Mouse (Mus musculus) naive thymus-derived CD4-positive, alpha-beta T cell, adult 2 months (primary cell): Measurements from ENCODE around the gene Pan2.

ENCODE experiments used
- DNase-seq: peaks from one replicate; pipeline ENCODE4 v3.0.0-alpha.2; 2011; ENCODE audit warnings: low read depth

The Pan2 gene

DNA sequence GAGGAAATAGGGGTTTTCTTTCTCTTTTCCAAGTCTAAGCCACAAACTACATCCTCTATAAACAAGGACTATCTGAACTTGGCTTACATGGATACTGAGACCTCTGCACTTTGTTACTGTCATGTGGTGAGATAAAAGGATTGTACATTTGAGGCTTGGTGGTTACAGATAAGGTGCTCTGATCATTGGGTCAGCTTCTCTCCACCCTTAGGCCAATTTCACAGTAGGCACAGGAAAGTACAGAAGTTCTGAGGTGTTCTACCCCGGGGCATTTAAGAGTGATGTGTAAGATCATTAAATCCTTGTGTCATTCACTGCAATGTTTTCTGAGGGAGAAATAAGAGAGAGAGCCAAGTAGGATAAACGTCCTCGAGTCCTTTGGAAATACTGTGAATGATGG is 33.5 kb downstream of the Pan2 start:
- DNase-seq = peak; percentile 34

DNA sequence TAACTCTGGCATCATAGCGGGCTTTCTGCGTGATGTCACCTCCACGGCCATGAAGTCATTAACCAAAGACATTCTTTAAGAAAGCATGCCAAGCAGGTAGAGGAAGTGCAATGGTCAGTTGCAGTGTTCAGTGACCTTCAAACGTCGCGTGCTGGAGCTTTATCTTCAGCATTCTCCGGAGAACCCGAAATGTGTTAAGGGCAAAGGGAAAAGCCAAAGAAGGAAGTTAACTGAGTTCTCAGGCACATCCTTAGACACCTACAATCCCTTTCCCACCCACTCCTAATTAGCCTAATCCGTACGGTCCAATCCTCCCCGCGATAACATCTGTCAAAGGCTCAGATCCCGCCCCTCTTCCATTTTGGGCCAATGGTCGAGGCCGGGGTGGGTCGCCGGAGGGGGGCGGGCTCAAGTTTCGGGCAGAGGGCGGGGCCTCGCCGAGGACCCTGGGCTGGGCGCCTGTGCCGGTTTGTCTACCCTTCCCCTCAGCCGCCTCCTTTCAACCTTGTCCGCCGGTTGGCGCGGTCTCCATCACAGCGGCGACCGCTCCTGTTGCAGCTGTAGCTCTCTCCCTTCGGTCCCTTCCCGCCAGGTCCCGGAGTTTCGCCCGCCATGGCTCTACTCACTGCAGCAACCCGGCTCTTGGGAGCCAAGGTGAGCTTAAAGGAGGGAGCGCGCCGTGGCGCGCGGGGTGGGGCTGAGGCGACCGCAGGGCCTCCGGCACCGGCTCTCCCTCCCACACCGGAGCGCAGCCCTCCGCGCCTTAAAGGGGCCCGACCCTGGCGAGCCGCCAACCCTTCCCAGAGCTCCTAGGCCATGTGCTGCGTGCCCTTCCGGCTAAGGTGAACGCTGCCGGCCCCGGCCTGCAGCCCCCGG is 34.4 kb downstream of the Pan2 start, which contains the start of gene Cs:
TSS of gene Cs (plus strand) at position 429 of the 876 bp plus-strand sequence.
- peak; percentile 97 for DNase-seq

DNA sequence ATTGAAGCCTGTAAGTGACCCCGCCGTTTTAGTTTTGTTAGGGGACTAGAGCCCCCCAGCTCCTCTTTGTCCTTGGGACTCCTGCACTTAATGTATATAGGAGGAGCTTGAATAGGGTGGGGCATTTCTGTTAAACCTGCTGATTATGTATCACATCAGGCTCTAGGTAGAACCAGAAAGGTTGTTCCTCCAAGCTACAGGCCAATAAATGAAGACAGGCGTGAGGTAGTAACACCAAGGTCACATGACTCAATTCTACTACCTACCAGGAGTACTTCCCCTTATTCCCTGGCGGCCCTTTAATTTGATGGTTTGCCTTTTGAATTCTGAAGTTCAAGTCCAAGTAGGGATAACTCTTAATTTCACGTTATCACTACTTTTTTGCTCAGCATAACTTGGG is 35.3 kb downstream of the Pan2 start:
- no peak for DNase-seq

DNA sequence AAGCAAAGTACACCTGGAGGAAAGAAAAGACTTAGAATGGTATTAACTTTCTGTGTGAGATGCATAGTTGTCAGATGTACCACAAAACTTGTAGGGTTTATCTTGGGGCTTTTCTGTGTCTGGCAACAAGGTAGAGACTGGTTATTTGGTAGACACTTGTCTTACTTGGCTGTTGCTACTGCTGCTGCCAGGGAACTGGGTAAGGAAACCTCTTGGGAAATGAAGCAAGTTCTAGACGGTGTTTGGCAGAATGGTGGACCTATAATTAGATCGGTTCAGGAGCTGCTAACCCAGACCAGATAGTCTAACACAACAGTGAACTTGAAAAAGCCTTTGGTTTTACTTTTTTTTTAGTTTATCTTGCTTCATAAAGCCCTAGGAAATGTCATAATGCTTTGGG is 35.8 kb downstream of the Pan2 start:
- no peak for DNase-seq

DNA sequence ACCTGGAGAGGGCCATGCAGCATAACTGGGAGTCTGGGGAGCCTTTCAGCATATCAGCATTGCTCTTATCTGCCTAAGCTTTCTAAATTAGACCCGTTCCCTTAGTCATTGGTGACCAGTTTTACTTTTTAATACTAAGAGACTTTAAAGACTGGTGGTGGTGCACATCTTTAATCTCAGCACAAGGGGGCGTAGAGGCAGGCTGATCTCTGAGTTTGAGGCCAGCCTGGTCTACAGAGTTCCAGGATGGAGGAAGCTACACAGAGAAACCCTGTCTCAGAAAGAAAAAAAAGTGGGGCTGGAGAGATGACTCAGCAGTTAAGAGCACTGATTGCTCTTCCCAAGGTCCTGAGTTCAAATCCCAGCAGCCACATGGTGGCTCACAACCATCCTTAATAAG is 37.1 kb downstream of the Pan2 start:
- DNase-seq = no peak

DNA sequence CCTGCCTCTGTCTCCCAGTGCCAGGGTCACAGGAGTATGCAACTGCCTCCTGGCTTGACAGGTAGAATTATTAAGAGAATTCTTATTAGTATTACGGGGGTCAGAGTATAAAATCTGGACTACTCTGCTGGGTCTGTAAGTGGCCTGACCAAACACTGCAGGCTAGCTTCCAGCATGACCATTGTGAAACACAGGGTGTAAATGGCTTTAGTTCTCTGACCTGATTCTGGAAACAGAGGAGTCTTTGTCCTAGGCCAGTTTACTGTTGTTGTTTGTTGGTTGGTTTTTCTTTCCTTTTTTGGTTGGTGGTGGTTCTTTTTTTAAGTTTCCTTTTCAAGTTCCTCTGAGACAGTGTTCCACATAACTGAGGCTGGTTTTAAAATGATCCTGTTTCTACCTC is 40.3 kb downstream of the Pan2 start:
- no peak for DNase-seq

DNA sequence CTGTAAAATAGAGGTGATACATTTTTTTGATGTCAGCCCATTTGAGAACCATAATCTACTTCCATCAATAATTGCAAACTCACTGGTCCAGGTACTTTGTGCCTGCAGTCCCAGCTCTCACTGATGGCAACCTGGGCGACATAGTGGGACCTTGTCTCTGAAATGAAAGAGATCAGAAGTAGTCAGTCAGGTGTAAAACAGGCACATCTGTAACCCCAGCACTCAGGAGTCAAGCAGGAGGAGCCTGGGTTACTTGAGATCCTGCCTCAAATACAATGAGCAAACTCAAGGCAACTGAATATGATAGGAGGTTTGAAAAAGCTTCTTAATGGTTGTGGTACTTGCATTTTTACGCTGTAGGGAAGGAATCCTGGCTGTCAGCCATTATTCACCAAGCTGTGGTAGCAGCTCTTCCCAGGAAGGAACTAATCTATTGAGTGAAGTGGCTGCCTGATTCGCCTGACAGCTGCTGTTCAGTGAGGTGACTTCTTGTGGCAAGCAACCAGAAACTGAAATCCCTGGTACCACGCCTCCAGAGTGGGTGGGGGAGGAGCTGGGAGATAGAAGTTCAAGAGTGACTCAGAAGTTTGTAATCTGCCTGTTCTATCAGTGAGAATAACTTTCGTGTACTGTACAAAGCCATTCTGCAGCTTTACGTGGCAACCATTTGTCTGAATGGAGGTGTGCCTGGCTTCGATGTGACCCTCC is 41.6 kb downstream of the Pan2 start:
- DNase-seq = peak; percentile 87

DNA sequence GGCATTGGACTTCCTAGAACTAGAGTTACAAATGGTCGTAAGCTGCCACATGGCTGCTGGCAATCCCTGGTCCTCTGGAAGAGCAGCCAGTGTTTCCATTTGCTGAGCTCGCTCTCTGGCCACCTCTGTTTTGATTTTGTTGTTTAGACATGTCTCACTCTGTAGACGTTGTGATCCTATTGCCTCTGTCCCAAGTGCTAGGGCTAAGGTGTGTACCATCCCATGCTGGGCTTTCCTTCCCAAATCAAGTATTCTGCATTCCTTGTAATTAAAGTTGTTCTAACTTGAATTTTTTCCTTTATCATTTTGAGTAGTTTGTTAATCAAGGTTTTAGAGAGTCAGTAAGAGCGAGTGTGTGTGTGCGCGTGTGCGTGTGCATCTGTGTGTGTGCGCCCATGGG is 44.4 kb downstream of the Pan2 start:
- DNase-seq = no peak

DNA sequence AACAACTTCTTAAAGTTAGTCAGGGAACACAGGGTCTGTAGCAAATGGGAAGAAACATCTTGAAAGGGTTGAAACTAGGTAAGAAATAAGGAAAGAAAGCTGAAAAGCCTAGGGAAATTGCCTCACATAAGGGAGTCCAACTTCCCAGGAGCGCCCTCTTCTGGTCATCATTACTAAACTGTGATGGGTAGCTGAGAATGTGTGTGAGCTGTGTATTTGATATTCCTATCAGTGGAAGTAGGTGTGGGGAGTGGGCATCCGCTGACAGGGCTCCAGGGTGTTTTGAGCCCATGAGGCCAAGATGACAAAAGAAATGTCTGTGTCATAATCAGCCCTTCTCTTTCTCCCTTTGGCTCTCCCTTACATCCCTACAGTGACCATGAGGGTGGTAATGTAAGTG is 55.7 kb downstream of the Pan2 start:
- peak; percentile 82 for DNase-seq

DNA sequence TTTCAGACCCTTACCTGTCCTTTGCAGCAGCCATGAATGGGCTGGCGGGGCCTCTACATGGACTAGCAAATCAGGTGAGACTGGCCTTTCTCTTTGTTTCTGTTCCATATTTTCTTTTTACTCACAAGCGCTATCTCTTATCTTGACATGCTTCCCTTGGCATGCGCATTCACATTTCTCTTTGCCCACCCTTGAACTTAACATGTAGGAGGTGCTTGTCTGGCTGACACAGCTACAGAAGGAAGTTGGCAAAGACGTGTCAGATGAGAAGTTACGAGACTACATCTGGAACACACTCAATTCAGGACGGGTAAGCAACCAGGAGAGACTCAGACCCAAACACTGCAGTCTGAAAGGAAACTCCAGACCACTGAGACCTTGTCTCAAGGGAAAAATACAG is 56.1 kb downstream of the Pan2 start:
- no peak for DNase-seq

DNA sequence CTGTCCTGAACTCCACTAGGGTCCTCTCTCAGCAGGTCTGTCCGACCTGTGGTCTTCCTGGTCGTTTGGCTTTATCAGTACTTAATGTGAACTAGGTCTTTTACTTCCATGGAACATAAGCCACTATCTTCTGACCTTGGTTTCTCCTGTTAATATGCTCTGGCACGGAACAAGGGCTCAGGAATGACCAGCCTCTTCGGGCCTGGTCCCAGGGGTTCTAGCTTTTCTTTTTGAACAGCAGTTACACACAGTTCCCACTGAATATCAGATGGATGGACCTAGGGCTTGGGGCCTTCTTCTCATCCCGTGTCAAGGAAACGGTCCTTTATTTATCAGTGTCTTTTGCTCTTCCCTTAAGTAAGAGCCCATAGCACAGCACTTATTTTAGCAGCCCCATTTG is 58.7 kb downstream of the Pan2 start:
- no peak for DNase-seq

DNA sequence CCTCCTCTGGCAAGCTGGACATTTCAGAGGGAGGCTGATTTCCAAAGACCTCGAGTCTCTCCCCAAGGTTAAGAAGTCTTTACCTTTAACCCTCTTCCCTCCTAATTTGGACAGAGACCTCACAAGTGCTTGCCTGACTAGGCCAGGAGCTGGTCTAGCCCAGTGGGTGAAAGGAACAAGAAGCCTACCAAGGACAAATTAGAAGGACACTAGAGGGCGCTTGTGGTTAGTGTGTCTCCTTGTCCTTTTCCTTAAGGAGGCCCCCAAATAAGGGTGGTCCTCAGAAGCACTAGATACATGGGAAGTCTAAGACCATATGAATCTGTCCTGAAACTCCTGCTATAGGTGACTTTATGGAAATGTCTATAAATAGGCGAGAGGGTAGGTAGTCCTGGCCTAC is 59.4 kb downstream of the Pan2 start:
- peak; percentile 40 for DNase-seq

DNA sequence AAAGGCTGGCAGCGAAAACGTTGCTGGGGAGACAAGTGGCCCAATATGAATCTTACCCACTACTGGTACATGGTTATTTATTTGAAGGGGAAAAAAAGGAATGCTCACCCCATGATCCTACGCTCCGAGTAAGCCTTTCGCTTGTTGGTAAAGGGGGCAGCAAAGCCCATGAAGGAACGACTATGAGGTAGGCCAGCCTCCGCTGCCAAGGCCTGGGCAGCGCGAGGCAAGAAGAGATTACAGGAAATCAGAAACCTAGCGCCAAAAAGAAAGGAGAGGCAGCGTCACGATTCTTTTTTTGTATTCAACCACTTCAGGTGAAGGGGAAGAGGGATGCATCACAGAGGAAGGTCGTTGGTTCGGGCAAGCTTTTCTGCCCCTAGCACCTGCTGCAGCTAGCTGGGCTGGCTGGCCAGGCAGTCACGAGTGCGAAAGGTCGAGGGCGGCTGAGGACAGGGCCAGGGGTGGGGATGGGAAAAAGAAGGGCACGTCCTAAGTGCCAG is 64.8 kb downstream of the Pan2 start:
- no peak for DNase-seq

DNA sequence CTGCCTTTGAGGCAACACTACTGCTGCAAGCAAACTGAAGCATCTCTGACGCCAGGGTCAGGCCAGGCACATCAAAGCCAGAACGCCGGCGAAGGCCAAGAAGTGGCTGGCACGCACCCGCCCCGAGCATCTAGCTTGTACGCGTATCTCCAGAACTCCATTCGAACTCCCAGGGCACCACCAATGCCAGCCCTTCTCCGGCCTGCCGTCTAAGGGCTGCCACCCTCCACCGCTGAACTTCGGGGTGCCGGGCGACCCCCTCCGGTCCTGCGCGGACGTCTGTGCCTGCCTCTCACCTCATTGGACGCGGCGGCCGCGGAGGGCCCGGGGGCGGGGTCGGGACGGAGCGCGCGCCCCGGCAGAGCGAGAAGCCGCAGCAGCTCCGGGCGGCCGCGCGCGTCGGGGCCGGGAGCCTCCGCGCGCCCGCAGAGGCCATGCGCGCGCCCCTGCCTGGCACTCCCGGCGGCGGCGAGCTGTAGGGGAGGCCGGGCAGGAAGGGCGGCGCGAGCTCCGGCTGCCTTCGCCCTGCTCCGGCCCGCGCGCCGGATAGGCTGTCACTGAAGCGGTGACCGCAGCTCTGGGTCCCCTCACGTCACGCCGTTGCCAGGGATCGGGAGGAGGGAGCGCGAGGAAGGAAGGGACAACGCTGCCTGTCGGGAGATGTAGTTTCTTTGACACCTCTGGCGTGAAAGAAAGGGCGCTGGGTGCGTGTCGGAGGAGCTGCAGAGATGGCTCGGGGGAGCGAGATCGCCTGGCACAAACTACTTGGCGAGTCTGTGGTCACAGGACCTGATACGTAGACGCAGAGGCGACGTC is 65.5 kb downstream of the Pan2 start, which contains the start of gene Coq10a:
TSS of gene Coq10a (minus strand) at position 596 of the 816 bp plus-strand sequence.
- DNase-seq = peak; percentile 94

DNA sequence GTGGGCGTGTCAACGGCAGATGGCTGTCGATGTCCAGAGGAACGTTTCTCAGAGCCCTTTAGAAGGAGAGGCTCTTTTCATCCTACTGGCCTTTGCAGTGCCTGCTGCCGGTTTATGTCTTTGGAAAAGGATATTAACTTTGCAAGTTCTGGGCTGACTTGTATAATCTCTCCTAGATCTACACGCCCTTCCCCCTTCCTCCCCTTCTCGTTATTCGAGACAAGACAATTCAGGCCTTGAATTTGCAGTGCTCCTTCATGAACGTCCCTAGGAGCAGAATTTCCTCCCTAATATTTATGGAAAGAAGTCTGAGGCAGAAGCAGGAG is 66.0 kb downstream of the Pan2 start:
- no peak for DNase-seq

DNA sequence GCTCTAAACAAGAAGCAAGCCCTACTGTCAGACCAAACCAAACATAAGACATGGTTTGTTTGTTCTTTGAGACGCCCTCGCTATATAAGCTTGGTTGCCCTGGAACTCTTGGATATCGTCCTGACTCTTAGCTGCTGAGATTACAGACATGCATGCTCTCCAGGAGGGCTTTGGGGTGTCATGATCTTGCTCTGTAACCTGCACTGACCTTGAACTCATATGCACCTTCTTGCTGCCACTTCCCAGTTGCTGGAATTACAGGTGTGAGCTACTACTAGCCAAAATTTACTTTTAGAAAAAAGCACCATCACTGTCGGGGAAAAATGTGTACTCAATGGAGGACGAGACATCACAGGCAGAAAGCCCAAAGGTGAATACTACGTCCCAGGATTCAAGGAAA is 66.5 kb downstream of the Pan2 start:
- DNase-seq = no peak

DNA sequence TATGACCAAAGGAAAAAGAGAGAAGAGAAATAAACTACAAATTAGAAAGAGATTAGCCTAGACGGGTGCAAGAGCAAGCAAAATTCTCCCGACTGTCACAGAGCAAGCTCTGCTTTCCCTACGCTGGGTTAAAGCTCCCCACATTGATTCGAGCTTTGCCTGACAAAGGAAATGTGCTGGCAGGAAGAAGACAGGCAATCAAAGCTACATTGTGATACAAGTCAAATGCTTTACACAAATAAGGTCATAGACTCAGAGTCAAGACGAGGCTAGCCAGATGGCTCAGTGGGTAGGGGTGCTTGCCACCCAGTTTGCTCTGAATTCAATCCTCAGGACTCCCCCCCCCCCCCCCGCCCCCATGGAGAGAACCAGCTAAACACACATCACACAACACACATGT is 66.9 kb downstream of the Pan2 start:
- DNase-seq = peak; percentile 50

DNA sequence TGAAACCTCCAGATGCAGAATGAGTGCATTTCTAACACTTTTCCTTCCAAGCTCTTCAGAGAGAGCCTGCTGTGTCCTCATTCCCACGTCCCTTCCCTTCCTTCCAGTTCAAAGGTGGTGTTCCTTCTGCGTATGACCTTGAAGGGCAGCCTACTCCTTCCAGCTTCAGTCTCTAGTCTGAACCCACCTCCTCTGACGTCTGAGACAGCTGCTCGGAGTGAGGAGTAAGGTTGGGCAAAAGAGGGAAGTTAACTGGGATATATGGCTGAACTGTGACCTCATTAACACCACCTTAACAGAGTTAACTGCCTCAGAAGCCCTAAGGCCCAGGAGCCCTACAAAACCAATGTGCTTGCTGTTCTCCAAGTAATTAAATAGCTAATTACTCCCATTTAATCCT is 67.5 kb downstream of the Pan2 start:
- no peak for DNase-seq
